Mouse (Mus musculus) intestine, postnatal 0 days (tissue): ENCODE results near the gene Syndig1. TPM values are rescaled to one million over a fixed set of nuclear protein-coding genes. Genes with fewer than 3 reads are reported as not detected.

Experiments used
- ATAC-seq: fragments of 200-750 bp; cut with Nextera tagmentation; 2 replicates; pipeline ENCODE4 v1.8.0; 2017; ENCODE audit warnings: mild to moderate bottlenecking, moderate TSS enrichment, moderate library complexity
- H3K27ac ChIP-seq: fragments of 300-500 bp; sonication (generic); 2 replicates; pipeline ENCODE4 v1.5.1; 2014; ENCODE audit warnings: mild to moderate bottlenecking, low read depth, low read length, moderate library complexity
- H3K27me3 ChIP-seq: fragments of 300-500 bp; sonication (generic); replicated peaks from 2 replicates; pipeline ENCODE4 v1.6.1; 2014; ENCODE audit warnings: low read length, mixed read lengths; ENCODE audit not compliant: control insufficient read depth, insufficient read depth
- H3K36me3 ChIP-seq: fragments of 300-500 bp; sonication (generic); 2 replicates; pipeline ENCODE4 v1.6.1; 2014; ENCODE audit warnings: mild to moderate bottlenecking, moderate library complexity; ENCODE audit not compliant: control insufficient read depth, insufficient read depth
- H3K4me1 ChIP-seq: fragments of 300-500 bp; sonication (generic); replicated peaks from 2 replicates; pipeline ENCODE4 v1.6.1; 2014; ENCODE audit warnings: antibody characterized with exemption, low read length, mixed read lengths; ENCODE audit not compliant: control insufficient read depth, insufficient read depth
- H3K4me2 ChIP-seq: fragments of 300-500 bp; sonication (generic); replicated peaks from 2 replicates; pipeline ENCODE4 v1.6.1; 2014; ENCODE audit warnings: low read depth, mild to moderate bottlenecking, moderate library complexity
- H3K4me3 ChIP-seq: fragments of 300-500 bp; sonication (generic); 2 replicates; pipeline ENCODE4 v1.5.1; 2014; ENCODE audit warnings: low read depth, low read length
- H3K9ac ChIP-seq: fragments of 300-500 bp; sonication (generic); 2 replicates; pipeline ENCODE4 v1.6.1; 2014; ENCODE audit warnings: mild to moderate bottlenecking, low read depth, low read length
- H3K9me3 ChIP-seq: fragments of 300-500 bp; sonication (generic); 2 replicates; pipeline ENCODE4 v1.6.1; 2016; ENCODE audit warnings: mixed run types; ENCODE audit not compliant: control insufficient read depth
- CTCF ChIP-seq: sonication (generic); IDR thresholded peaks from 2 replicates; pipeline ENCODE4 v1.5.1; 2016; ENCODE audit warnings: low read depth, mild to moderate bottlenecking, control low read depth, antibody characterized with exemption, moderate library complexity
- WGBS: fragments of 180-500 bp; shearing (Covaris S2); extraction: QIAGEN DNeasy Blood & Tissue Kit; methylation state at CpG from one replicate; pipeline ENCODE4 v1.1.7; 2014; 5-methylcytosine and 5-hydroxymethylcytosine counted together
- polyA plus RNA-seq: library from polyadenylated mRNA; unstranded; fragments of >200 nt; fragmentation: Nextera tagmentation; extraction: Ambion mirVana; gene quantifications from 2 replicates; pipeline ENCODE4 v1.2.1, GENCODE M21; 2015

The Syndig1 gene
- polyA plus RNA-seq, 1 experiment from 2014 or later: 12.0 TPM

DNA sequence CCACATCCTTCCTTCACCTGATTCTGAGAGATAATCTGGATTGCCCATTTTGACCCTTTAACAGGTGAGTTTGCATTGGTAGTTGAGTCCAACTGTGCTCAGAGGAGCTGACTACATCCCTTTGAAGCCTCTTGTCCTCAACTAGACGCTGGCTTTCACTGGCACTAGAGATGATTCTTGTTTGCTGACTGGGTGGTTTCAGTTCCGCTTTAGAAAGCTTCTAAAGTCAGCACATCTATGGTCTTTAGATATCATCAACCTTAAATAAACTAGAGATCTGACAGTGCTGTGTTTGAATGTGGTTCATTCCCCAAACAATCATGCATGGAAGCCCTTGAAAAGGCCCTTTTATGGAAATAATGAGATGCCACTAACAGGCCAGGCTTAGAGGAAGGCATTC, 67.3 kb downstream of the Syndig1 start:
- TF ChIP-seq CTCF: no peak
- no peak overlapping the region for H3K27ac ChIP-seq
- H3K27me3 ChIP-seq: no peaks in the 10 kb centered on the region
- H3K4me2 ChIP-seq: no peak overlapping the region
- no peak overlapping the region for H3K4me3 ChIP-seq
- 56% methylated on average over 2 of the region's 2 CpGs for WGBS
- no peaks in the 10 kb centered on the region for H3K36me3 ChIP-seq
- H3K4me1 ChIP-seq: no peaks in the 10 kb centered on the region
- no peak overlapping the region for H3K9ac ChIP-seq
- no peak for ATAC-seq
- no peaks in the 10 kb centered on the region for H3K9me3 ChIP-seq

DNA sequence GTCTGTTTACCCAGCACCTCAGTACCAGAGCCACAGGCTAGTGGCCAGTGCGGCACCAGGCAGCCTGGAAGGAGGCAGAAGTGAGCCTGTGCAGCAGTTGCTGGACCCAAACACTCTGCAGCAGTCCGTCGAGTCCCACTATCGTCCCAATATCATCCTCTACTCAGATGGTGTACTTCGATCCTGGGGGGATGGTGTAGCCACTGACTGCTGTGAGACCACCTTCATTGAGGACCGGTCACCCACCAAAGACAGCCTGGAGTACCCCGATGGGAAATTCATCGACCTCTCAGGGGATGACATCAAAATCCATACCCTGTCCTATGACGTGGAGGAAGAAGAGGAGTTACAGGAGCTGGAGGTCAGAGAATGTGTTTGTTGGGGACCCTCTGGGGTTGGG, 70.6 kb downstream of the Syndig1 start:
- Histone ChIP-seq H3K4me3 (no peak overlapping the region), H3K9ac (no peak overlapping the region), H3K27me3 (no peaks in the 10 kb centered on the region), H3K9me3 (no peaks in the 10 kb centered on the region), H3K27ac (no peak overlapping the region), H3K4me1 (no peaks in the 10 kb centered on the region), H3K4me2 (no peak overlapping the region), H3K36me3 (no peaks in the 10 kb centered on the region)
- 88% methylated on average over 9 of the region's 9 CpGs for WGBS
- no peak for TF ChIP-seq CTCF
- ATAC-seq: no peak

GRCm38 (mm10) chr2:149900606-149901005, 71.6 kb downstream of the Syndig1 start:
- Histone ChIP-seq H3K4me3 (no peak overlapping the region), H3K4me2 (no peak overlapping the region), H3K9me3 (no peaks in the 10 kb centered on the region), H3K9ac (no peak overlapping the region), H3K27ac (no peak overlapping the region), H3K4me1 (no peaks in the 10 kb centered on the region), H3K27me3 (no peaks in the 10 kb centered on the region), H3K36me3 (no peaks in the 10 kb centered on the region)
- TF ChIP-seq CTCF: no peak
- ATAC-seq: no peak
- WGBS: 97% methylated on average over 1 of the region's 1 CpGs

DNA sequence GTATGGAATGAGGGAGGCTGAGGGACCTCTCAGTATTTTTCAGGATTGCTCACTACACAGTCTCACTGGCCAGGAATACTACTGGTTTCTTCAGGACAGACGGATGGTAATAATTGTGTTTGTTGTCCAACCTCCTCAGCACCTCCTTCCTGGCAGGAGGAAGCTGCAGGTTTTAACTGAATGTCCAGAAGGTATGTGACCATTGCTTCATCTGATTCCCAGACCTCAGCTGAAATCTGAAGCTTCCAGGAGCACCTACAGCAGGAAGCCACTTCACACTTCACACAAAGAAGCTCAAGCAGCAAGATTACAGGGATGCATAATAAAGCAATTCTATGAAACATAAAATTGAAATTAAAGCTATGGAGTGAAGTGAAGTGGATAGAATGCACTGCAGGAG, 75.4 kb downstream of the Syndig1 start:
- no peak for ATAC-seq
- Histone ChIP-seq H3K36me3 (no peaks in the 10 kb centered on the region), H3K27me3 (no peaks in the 10 kb centered on the region), H3K4me3 (no peak overlapping the region), H3K4me2 (no peak overlapping the region), H3K4me1 (no peaks in the 10 kb centered on the region), H3K27ac (no peak overlapping the region), H3K9me3 (no peaks in the 10 kb centered on the region), H3K9ac (no peak overlapping the region)
- TF ChIP-seq CTCF: no peak
- WGBS: 61% methylated on average over 1 of the region's 1 CpGs

DNA sequence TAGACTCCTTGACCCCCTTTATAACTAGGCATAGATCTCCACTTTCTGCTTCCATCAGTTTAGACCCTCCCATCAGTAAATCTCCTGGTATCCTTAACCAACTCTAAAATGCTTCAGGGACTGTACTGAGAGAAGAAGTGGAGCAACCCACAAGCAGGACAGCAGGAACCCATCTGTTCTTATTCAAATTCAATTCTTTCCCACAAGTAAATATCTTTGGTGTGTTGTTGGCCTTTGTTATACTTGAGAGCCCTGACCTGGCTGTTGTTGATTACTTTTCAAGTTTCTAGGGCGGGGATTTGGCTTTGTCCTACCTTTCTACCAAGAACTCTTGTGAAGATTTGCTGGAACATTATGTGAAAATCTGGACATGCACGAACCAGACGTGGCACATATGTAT, 77.7 kb downstream of the Syndig1 start:
- no peak for ATAC-seq
- no peak overlapping the region for H3K9ac ChIP-seq

GRCm38 (mm10) chr2:149917162-149917561, 88.2 kb downstream of the Syndig1 start:
- WGBS: 76% methylated on average over 3 of the region's 3 CpGs

More for the DNA sequence above, 77.7 kb downstream of the Syndig1 start:
- H3K4me2 ChIP-seq: no peak overlapping the region
- no peak for TF ChIP-seq CTCF
- no peaks in the 10 kb centered on the region for H3K9me3 ChIP-seq
- no peaks in the 10 kb centered on the region for H3K36me3 ChIP-seq
- H3K4me3 ChIP-seq: no peak overlapping the region
- WGBS: 79% methylated on average over 3 of the region's 3 CpGs
- H3K27me3 ChIP-seq: no peaks in the 10 kb centered on the region
- no peaks in the 10 kb centered on the region for H3K4me1 ChIP-seq
- no peak overlapping the region for H3K27ac ChIP-seq

GRCm38 (mm10) chr2:149923561-149923960, 94.5 kb downstream of the Syndig1 start:
- WGBS: 54% methylated on average over 2 of the region's 2 CpGs

More at GRCm38 (mm10) chr2:149917162-149917561, 88.2 kb downstream of the Syndig1 start:
- no peak for TF ChIP-seq CTCF
- H3K9ac ChIP-seq: no peak overlapping the region
- no peaks in the 10 kb centered on the region for H3K36me3 ChIP-seq
- no peak overlapping the region for H3K27ac ChIP-seq
- ATAC-seq: no peak
- H3K27me3 ChIP-seq: no peaks in the 10 kb centered on the region
- H3K4me3 ChIP-seq: no peak overlapping the region
- no peaks in the 10 kb centered on the region for H3K9me3 ChIP-seq
- no peak overlapping the region for H3K4me2 ChIP-seq
- H3K4me1 ChIP-seq: no peaks in the 10 kb centered on the region

More at GRCm38 (mm10) chr2:149923561-149923960, 94.5 kb downstream of the Syndig1 start:
- no peaks in the 10 kb centered on the region for H3K4me1 ChIP-seq
- no peaks in the 10 kb centered on the region for H3K36me3 ChIP-seq
- no peak overlapping the region for H3K9ac ChIP-seq
- no peak overlapping the region for H3K4me3 ChIP-seq
- TF ChIP-seq CTCF: no peak
- no peak overlapping the region for H3K4me2 ChIP-seq
- no peaks in the 10 kb centered on the region for H3K9me3 ChIP-seq
- H3K27me3 ChIP-seq: no peaks in the 10 kb centered on the region
- no peak overlapping the region for H3K27ac ChIP-seq
- ATAC-seq: no peak
